Mouse (Mus musculus) left cerebral cortex, postnatal 25 days (tissue): ENCODE data around the gene Neurl3. TPM values are rescaled to one million over a fixed set of nuclear protein-coding genes. Genes with fewer than 3 reads are reported as not detected.

Experiments
- DNase-seq, 2 experiments: peaks; one replicate each; pipeline ENCODE4 v3.0.0; 2022; ENCODE audit warnings: low spot score in 2 of 2, mixed read lengths in 1 of 2
- intact Hi-C: fragments of 180-260 bp; cut with DNase I; formaldehyde crosslinking; loops from one replicate; pipeline ENCODE4 v1.15.1; 2025
- total RNA-seq, 2 experiments: library from RNA; stranded (reverse); gene quantifications; 2 replicates each; pipeline ENCODE4 v1.2.3; 2021

Gene Neurl3
- total RNA-seq, 2 experiments from 2014 or later: 0.71 TPM; not detected in 1

GRCm38 (mm10) chr1:36235057-36235639, 39.3 kb downstream of the Neurl3 start:
- DNase-seq: no peak
- intact Hi-C loops: no loop called here

- intact Hi-C loops: no loop called here
Observed at GRCm38 (mm10) chr1:36233218-36233617, 41.3 kb downstream of the Neurl3 start.

GRCm38 (mm10) chr1:36230919-36231705, 43.4 kb downstream of the Neurl3 start:
- intact Hi-C loops: no loop called here
- DNase-seq: no peak

More at GRCm38 (mm10) chr1:36233218-36233617, 41.3 kb downstream of the Neurl3 start:
- DNase-seq: no peak

GRCm38 (mm10) chr1:36228461-36228860, 46.0 kb downstream of the Neurl3 start:
- DNase-seq: no peak
- intact Hi-C loops: no loop called here

GRCm38 (mm10) chr1:36224648-36225047, 49.8 kb downstream of the Neurl3 start:
- no peak for DNase-seq
- intact Hi-C loops: loop anchor here (1.0 kb wide), 1 partner anchor 28 kb away; no protein-coding TSS in a partner anchor

Other genes with a start within 250 kb of the Neurl3 start
- gene Hs6st1, start 206.3 kb downstream of the Neurl3 start, total RNA-seq: 10 to 100 TPM; 57.7 to 57.9 TPM
- gene Uggt1, start 30.0 kb downstream of the Neurl3 start, total RNA-seq: 10 to 100 TPM; 48.7 to 51.7 TPM
- gene Arid5a, start 33.1 kb upstream of the Neurl3 start, total RNA-seq: 10 to 100 TPM; 14.9 to 16.4 TPM
- 10 to 100 TPM; 60.9 to 62.9 TPM for gene Kansl3, start 94.5 kb upstream of the Neurl3 start, total RNA-seq
- gene Fer1l5, start 97.6 kb upstream of the Neurl3 start, total RNA-seq: not detected
- gene Lman2l, start 170.6 kb upstream of the Neurl3 start, total RNA-seq: 10 to 100 TPM; 41.3 to 46.5 TPM
- gene Cnnm4, start 196.9 kb upstream of the Neurl3 start, total RNA-seq: 10 to 100 TPM; 13.0 to 13.8 TPM
- gene Cnnm3, start 237.2 kb upstream of the Neurl3 start, total RNA-seq: 10 to 100 TPM; 32.1 to 32.7 TPM